ENCODE assay signal across 31 mouse cellular contexts in genomic region chr4:67194425-67194824, GRCm38 (mm10).
"Had no signal": no experiment of that assay in that cellular context is flagged by ENCODE, and none has a peak within 500 bp of the region (broad histone marks: within the 10 kb centered on the region; RNA-seq: fewer than 3 reads in every experiment).

No protein-coding gene starts in this region.

- H3K36me3 ChIP-seq: limb, embryonic 12.5 days; limb, embryonic 13.5 days; limb, embryonic 15.5 days; liver, embryonic 12.5 days; liver, embryonic 13.5 days; liver, embryonic 15.5 days; lung, embryonic 15.5 days; midbrain, embryonic 10.5 days; midbrain, embryonic 12.5 days; midbrain, embryonic 13.5 days; midbrain, embryonic 15.5 days; neural tube, embryonic 12.5 days; neural tube, embryonic 13.5 days had no signal

- H3K27ac ChIP-seq: limb, embryonic 12.5 days; limb, embryonic 13.5 days; limb, embryonic 15.5 days; liver, embryonic 12.5 days; liver, embryonic 13.5 days; liver, embryonic 14.5 days; liver, embryonic 15.5 days; lung, embryonic 15.5 days; macrophage; midbrain, embryonic 10.5 days; midbrain, embryonic 12.5 days; midbrain, embryonic 13.5 days; midbrain, embryonic 15.5 days; neural tube, embryonic 12.5 days; neural tube, embryonic 13.5 days had no signal

- H3K4me1 ChIP-seq: limb, embryonic 12.5 days; limb, embryonic 15.5 days; liver, embryonic 12.5 days; liver, embryonic 13.5 days; liver, embryonic 15.5 days; lung, embryonic 15.5 days; megakaryocyte, embryonic 14.5 days; midbrain, embryonic 10.5 days; midbrain, embryonic 12.5 days; midbrain, embryonic 13.5 days; midbrain, embryonic 15.5 days; neural tube, embryonic 12.5 days; neural tube, embryonic 13.5 days had no signal

- DNase-seq: left cerebral cortex, postnatal 4 days; liver; liver, embryonic 13.5 days; lung, adult 18-20 months; lung, adult 2 months; lung, embryonic 14.5 days; lung, postnatal 10 days; lung, postnatal 14 days; lung, postnatal 36 days; lung, postnatal 4 days; midbrain, embryonic 14.5 days had no signal

- H3K4me2 ChIP-seq: limb, embryonic 12.5 days; limb, embryonic 13.5 days; limb, embryonic 15.5 days; liver, embryonic 11.5 days; liver, embryonic 12.5 days; liver, embryonic 13.5 days; liver, embryonic 15.5 days; lung, embryonic 14.5 days; lung, embryonic 15.5 days; midbrain, embryonic 11.5 days; midbrain, embryonic 12.5 days; midbrain, embryonic 13.5 days; midbrain, embryonic 15.5 days; neural tube, embryonic 12.5 days; neural tube, embryonic 13.5 days had no signal

- ATAC-seq: liver, embryonic 12.5 days; lung, postnatal 0 days; midbrain, embryonic 13.5 days; midbrain, embryonic 15.5 days; midbrain, embryonic 16.5 days had no signal

- H3K9ac ChIP-seq: limb, embryonic 12.5 days; limb, embryonic 13.5 days; limb, embryonic 15.5 days; liver, embryonic 12.5 days; liver, embryonic 13.5 days; liver, embryonic 14.5 days; liver, embryonic 15.5 days; lung, embryonic 14.5 days; lung, embryonic 15.5 days; midbrain, embryonic 12.5 days; midbrain, embryonic 13.5 days; midbrain, embryonic 15.5 days; neural tube, embryonic 12.5 days; neural tube, embryonic 13.5 days had no signal

- H3K4me3 ChIP-seq: limb, embryonic 12.5 days; limb, embryonic 13.5 days; limb, embryonic 15.5 days; liver, embryonic 12.5 days; liver, embryonic 13.5 days; liver, embryonic 15.5 days; lung, embryonic 15.5 days; megakaryocyte, embryonic 14.5 days; midbrain, embryonic 10.5 days; midbrain, embryonic 12.5 days; midbrain, embryonic 13.5 days; midbrain, embryonic 15.5 days; myocyte; neural tube, embryonic 12.5 days; neural tube, embryonic 13.5 days had no signal

- H3K27me3 ChIP-seq: limb, embryonic 12.5 days; limb, embryonic 13.5 days; limb, embryonic 15.5 days; liver, embryonic 12.5 days; liver, embryonic 13.5 days; liver, embryonic 15.5 days; lung, embryonic 15.5 days; megakaryocyte, embryonic 14.5 days; midbrain, embryonic 12.5 days; midbrain, embryonic 13.5 days; midbrain, embryonic 15.5 days; neural tube, embryonic 12.5 days; neural tube, embryonic 13.5 days had no signal

- H3K9me3 ChIP-seq: limb, embryonic 12.5 days; limb, embryonic 13.5 days; limb, embryonic 15.5 days; liver, embryonic 12.5 days; liver, embryonic 13.5 days; liver, embryonic 15.5 days; lung, embryonic 15.5 days; megakaryocyte, embryonic 14.5 days; midbrain, embryonic 10.5 days; midbrain, embryonic 12.5 days; midbrain, embryonic 13.5 days; midbrain, embryonic 15.5 days; neural tube, embryonic 12.5 days; neural tube, embryonic 13.5 days had no signal
